Mouse (Mus musculus) brain, embryonic 14.5 days (tissue): Measurements from ENCODE around the gene Ube2q2.

ENCODE experiments used
- CTCF ChIP-seq: fragments of 200-500 bp; IDR thresholded peaks from 2 replicates; pipeline ENCODE4 v1.5.1; 2012; ENCODE audit warnings: inconsistent platforms, mild to moderate bottlenecking, moderate library complexity, borderline replicate concordance; ENCODE audit not compliant: insufficient read depth, insufficient read length; ENCODE audit errors: extremely low read depth
- POLR2A ChIP-seq: fragments of 200-500 bp; IDR thresholded peaks from 2 replicates; pipeline ENCODE4 v1.6.1; 2012; ENCODE audit warnings: mild to moderate bottlenecking, inconsistent platforms, borderline replicate concordance; ENCODE audit not compliant: poor library complexity, insufficient read depth, insufficient read length, severe bottlenecking; ENCODE audit errors: extremely low read depth

DNA sequence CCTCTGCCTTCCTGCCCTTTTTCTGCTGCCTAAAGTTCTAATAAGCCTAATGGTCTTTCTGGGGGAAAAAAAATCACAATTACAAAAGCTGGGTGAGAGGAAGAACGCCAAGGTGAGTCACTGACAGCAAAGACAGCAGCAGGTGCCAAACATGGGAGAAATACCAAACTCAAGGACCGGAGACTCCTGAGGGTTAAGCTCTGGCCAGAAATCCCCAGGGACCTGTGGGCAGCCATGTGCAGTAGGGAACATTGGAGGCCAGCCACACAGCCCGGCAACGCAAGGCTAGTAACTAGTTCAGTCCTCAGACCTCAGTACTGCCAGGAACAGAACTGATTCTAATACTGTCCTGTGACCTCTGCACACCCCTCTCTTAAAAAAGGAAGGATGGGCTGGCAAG lies 79.5 kb downstream of the Ube2q2 start:
- no peak for TF ChIP-seq CTCF
- TF ChIP-seq POLR2A, result no peak
